Mouse (Mus musculus) heart, postnatal 0 days (tissue): Measurements from ENCODE around the gene Usp12. TPM values are rescaled to one million over a fixed set of nuclear protein-coding genes. Genes with fewer than 3 reads are reported as not detected.
A peak's percentile ranks its signal among the peaks of the same experiment; 100 is the strongest.

Source experiments
- ATAC-seq: fragments of 200-750 bp; cut with Nextera tagmentation; 2 replicates; pipeline ENCODE4 v1.8.0; 2017; ENCODE audit warnings: low read depth, moderate number of reproducible peaks, moderate library complexity; ENCODE audit not compliant: insufficient read depth
- DNase-seq: peaks from one replicate; pipeline ENCODE4 v3.0.0-alpha.2; 2016; ENCODE audit warnings: low spot score
- H3K27ac ChIP-seq: fragments of 300-500 bp; sonication (generic); 2 replicates; pipeline ENCODE4 v1.5.1; 2014; ENCODE audit warnings: low read depth, mild to moderate bottlenecking
- H3K27me3 ChIP-seq: fragments of 300-500 bp; sonication (generic); 2 replicates; pipeline ENCODE4 v1.6.1; 2014; ENCODE audit warnings: low read length, mixed read lengths; ENCODE audit not compliant: control insufficient read depth, insufficient read depth
- H3K36me3 ChIP-seq: fragments of 300-500 bp; sonication (generic); replicated peaks from 2 replicates; pipeline ENCODE4 v1.6.1; 2014; ENCODE audit warnings: low read length, mixed read lengths; ENCODE audit not compliant: control insufficient read depth, insufficient read depth
- H3K4me1 ChIP-seq: fragments of 300-500 bp; sonication (generic); 2 replicates; pipeline ENCODE4 v1.6.1; 2014; ENCODE audit warnings: antibody characterized with exemption; ENCODE audit not compliant: control insufficient read depth, insufficient read depth
- H3K4me2 ChIP-seq: fragments of 300-500 bp; sonication (generic); 2 replicates; pipeline ENCODE4 v1.6.1; 2014; ENCODE audit warnings: low read depth, mild to moderate bottlenecking, low read length, moderate library complexity
- H3K4me3 ChIP-seq: fragments of 300-500 bp; sonication (generic); 2 replicates; pipeline ENCODE4 v1.5.1; 2014; ENCODE audit warnings: low read depth, low read length
- H3K9ac ChIP-seq: fragments of 300-500 bp; sonication (generic); replicated peaks from 2 replicates; pipeline ENCODE4 v1.6.1; 2014; ENCODE audit warnings: low read depth, low read length, mixed read lengths
- H3K9me3 ChIP-seq: fragments of 300-500 bp; sonication (generic); replicated peaks from 2 replicates; pipeline ENCODE4 v1.6.1; 2016; ENCODE audit warnings: low read length; ENCODE audit not compliant: control insufficient read depth
- CTCF ChIP-seq: IDR thresholded peaks from 2 replicates; pipeline ENCODE4 v1.5.1; 2016; ENCODE audit warnings: antibody characterized with exemption, control low read depth, low read depth
- EP300 ChIP-seq: IDR thresholded peaks from 2 replicates; pipeline ENCODE4 v1.6.1; 2016; ENCODE audit warnings: antibody characterized with exemption, low read depth
- WGBS: fragments of 180-500 bp; shearing (Covaris S2); extraction: QIAGEN DNeasy Blood & Tissue Kit; methylation state at CpG from one replicate; pipeline ENCODE4 v1.1.7; 2014; 5-methylcytosine and 5-hydroxymethylcytosine counted together
- polyA plus RNA-seq: library from polyadenylated mRNA; unstranded; fragments of >200 nt; fragmentation: Nextera tagmentation; extraction: Ambion mirVana; gene quantifications from 2 replicates; pipeline ENCODE4 v1.2.1, GENCODE M21; 2015
- total RNA-seq: library from RNA; depleted of rRNA; stranded (reverse); fragments of >200 nt; gene quantifications from 2 replicates; pipeline ENCODE4 v1.2.3, GENCODE M21; 2014; ENCODE audit warnings: low replicate concordance

The Usp12 gene
- total and polyA plus RNA-seq, 2 experiments from 2014 or later: 6.1 to 6.7 TPM

GRCm38 (mm10) chr5:146790944-146791343 is 3.9 kb downstream of the Usp12 start:
- no peak overlapping the region for H3K4me3 ChIP-seq
- no peak overlapping the region for H3K4me2 ChIP-seq
- H3K27ac ChIP-seq: no peak overlapping the region
- no peak for ATAC-seq
- no peaks in the 10 kb centered on the region for H3K27me3 ChIP-seq
- no peaks in the 10 kb centered on the region for H3K9me3 ChIP-seq
- no peak for DNase-seq
- TF ChIP-seq EP300: no peak
- TF ChIP-seq CTCF: no peak
- 66% methylated on average over 8 of the region's 8 CpGs for WGBS
- peaks cover 14% of the 10 kb centered on the region for H3K4me1 ChIP-seq
- no peaks in the 10 kb centered on the region for H3K36me3 ChIP-seq
- no peak overlapping the region for H3K9ac ChIP-seq

- WGBS: 81% methylated on average over 9 of the region's 9 CpGs
- Histone ChIP-seq H3K4me1 (peaks cover 14% of the 10 kb centered on the region), H3K4me2 (no peak overlapping the region), H3K27me3 (no peaks in the 10 kb centered on the region), H3K36me3 (no peaks in the 10 kb centered on the region), H3K9me3 (no peaks in the 10 kb centered on the region), H3K27ac (no peak overlapping the region), H3K9ac (no peak overlapping the region), H3K4me3 (no peak overlapping the region)
- no peak for TF ChIP-seq CTCF
- no peak for TF ChIP-seq EP300
- no peak for DNase-seq
- no peak for ATAC-seq
Measured at GRCm38 (mm10) chr5:146789413-146789812, 5.4 kb downstream of the Usp12 start.

GRCm38 (mm10) chr5:146786123-146786522 is 8.7 kb downstream of the Usp12 start:
- 75% methylated on average over 8 of the region's 8 CpGs for WGBS
- Histone ChIP-seq H3K36me3 (0 out of 2 replicates have a peak, but pooled peaks cover 4% of the 10 kb centered on the region), H3K9me3 (no peaks in the 10 kb centered on the region), H3K27ac (no peak overlapping the region), H3K9ac (no peak overlapping the region), H3K4me1 (peaks cover 12% of the 10 kb centered on the region), H3K27me3 (no peaks in the 10 kb centered on the region), H3K4me3 (no peak overlapping the region), H3K4me2 (no peak overlapping the region)
- DNase-seq (no peak), ATAC-seq (no peak)
- TF ChIP-seq CTCF (no peak), EP300 (no peak)

GRCm38 (mm10) chr5:146783891-146784290 is 10.9 kb downstream of the Usp12 start:
- H3K27ac ChIP-seq: no peak overlapping the region
- H3K9me3 ChIP-seq: no peaks in the 10 kb centered on the region
- WGBS: 91% methylated on average over 10 of the region's 10 CpGs
- no peak overlapping the region for H3K4me3 ChIP-seq
- no peaks in the 10 kb centered on the region for H3K27me3 ChIP-seq
- no peak for DNase-seq
- no peak overlapping the region for H3K9ac ChIP-seq
- ATAC-seq: no peak
- 0 out of 2 replicates have a peak, but pooled peaks cover 4% of the 10 kb centered on the region for H3K36me3 ChIP-seq
- peaks cover 18% of the 10 kb centered on the region for H3K4me1 ChIP-seq
- no peak for TF ChIP-seq EP300
- no peak for TF ChIP-seq CTCF
- H3K4me2 ChIP-seq: no peak overlapping the region

- 60% methylated on average over 10 of the region's 10 CpGs for WGBS
- TF ChIP-seq CTCF: peak; percentile 17; the same call in 1 of the 2 replicates
- no peak for TF ChIP-seq EP300
- Histone ChIP-seq H3K9ac (no peak overlapping the region), H3K4me3 (no peak overlapping the region), H3K27me3 (no peaks in the 10 kb centered on the region), H3K9me3 (no peaks in the 10 kb centered on the region), H3K4me1 (peaks cover 18% of the 10 kb centered on the region), H3K4me2 (no peak overlapping the region), H3K27ac (no peak overlapping the region), H3K36me3 (0 out of 2 replicates have a peak, but pooled peaks cover 4% of the 10 kb centered on the region)
- no peak for ATAC-seq
- DNase-seq: no peak
Measured at GRCm38 (mm10) chr5:146783300-146783699, 11.5 kb downstream of the Usp12 start.

DNA sequence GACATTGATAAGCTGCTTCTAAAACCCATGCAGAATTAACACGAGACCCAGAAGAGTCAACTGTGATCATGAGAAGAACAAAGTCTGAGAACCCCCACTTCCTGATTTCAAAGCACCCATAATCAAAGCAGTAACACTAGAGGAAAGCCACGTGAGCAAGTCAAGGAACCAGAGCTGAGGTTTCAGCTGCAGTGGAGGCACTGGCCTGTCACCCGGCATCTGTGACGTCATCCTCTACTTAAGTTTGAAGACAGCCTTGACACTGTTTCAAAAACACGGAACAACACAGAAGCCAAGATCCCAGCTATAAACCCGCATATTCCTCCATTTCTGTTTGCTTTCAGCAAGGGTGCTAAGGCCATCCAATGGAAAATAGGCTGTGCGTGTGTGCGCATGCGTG is 13.1 kb downstream of the Usp12 start:
- ATAC-seq: no peak
- no peak overlapping the region for H3K9ac ChIP-seq
- no peaks in the 10 kb centered on the region for H3K27me3 ChIP-seq
- 0 out of 2 replicates have a peak, but pooled peaks cover 4% of the 10 kb centered on the region for H3K36me3 ChIP-seq
- H3K4me1 ChIP-seq: peaks cover 18% of the 10 kb centered on the region
- H3K4me2 ChIP-seq: no peak overlapping the region
- TF ChIP-seq EP300 (no peak), CTCF (no peak)
- no peak overlapping the region for H3K27ac ChIP-seq
- no peak for DNase-seq
- WGBS: 56% methylated on average over 9 of the region's 9 CpGs
- H3K4me3 ChIP-seq: no peak overlapping the region
- H3K9me3 ChIP-seq: no peaks in the 10 kb centered on the region
